Mouse (Mus musculus) intestine, embryonic 15.5 days (tissue): ENCODE data around the gene Pik3c2b. TPM values are rescaled to one million over a fixed set of nuclear protein-coding genes. Genes with fewer than 3 reads are reported as not detected.
"Not testable (repeated sequence)": the region's sequence is repeated elsewhere in the genome, so short reads cannot be mapped to it uniquely, and the experiment has no call there.

Experiments
- ATAC-seq: fragments of 200-750 bp; cut with Nextera tagmentation; 2 replicates; pipeline ENCODE4 v1.8.0; 2017; ENCODE audit warnings: moderate TSS enrichment, moderate library complexity
- H3K27ac ChIP-seq: fragments of 300-500 bp; sonication (generic); 2 replicates; pipeline ENCODE4 v1.5.1; 2015; ENCODE audit warnings: mild to moderate bottlenecking, inconsistent platforms
- H3K27me3 ChIP-seq: fragments of 300-500 bp; sonication (generic); replicated peaks from 2 replicates; pipeline ENCODE4 v1.6.1; 2015; ENCODE audit warnings: inconsistent platforms
- H3K36me3 ChIP-seq: fragments of 300-500 bp; sonication (generic); 2 replicates; pipeline ENCODE4 v1.6.1; 2015; ENCODE audit warnings: inconsistent platforms
- H3K4me1 ChIP-seq: fragments of 300-500 bp; sonication (generic); replicated peaks from 2 replicates; pipeline ENCODE4 v1.6.1; 2015; ENCODE audit warnings: inconsistent platforms
- H3K4me2 ChIP-seq: fragments of 300-500 bp; sonication (generic); replicated peaks from 2 replicates; pipeline ENCODE4 v1.6.1; 2015; ENCODE audit warnings: mild to moderate bottlenecking, inconsistent platforms
- H3K4me3 ChIP-seq: fragments of 300-500 bp; sonication (generic); replicated peaks from 2 replicates; pipeline ENCODE4 v1.5.1; 2015; ENCODE audit warnings: inconsistent platforms
- H3K9ac ChIP-seq: fragments of 300-500 bp; sonication (generic); 2 replicates; pipeline ENCODE4 v1.6.1; 2015; ENCODE audit warnings: inconsistent platforms
- H3K9me3 ChIP-seq: fragments of 300-500 bp; sonication (generic); 2 replicates; pipeline ENCODE4 v1.6.1; 2016; ENCODE audit warnings: inconsistent platforms
- WGBS: fragments of 180-500 bp; shearing (Covaris S2); methylation state at CpG from one replicate; pipeline ENCODE4 v1.1.7; 2015; 5-methylcytosine and 5-hydroxymethylcytosine counted together
- polyA plus RNA-seq: library from polyadenylated mRNA; unstranded; fragments of >200 nt; fragmentation: Nextera tagmentation; extraction: Ambion mirVana; gene quantifications from 2 replicates; pipeline ENCODE4 v1.2.1, GENCODE M21; 2015

Gene Pik3c2b
- polyA plus RNA-seq, 1 experiment from 2014 or later: 6.1 TPM

DNA sequence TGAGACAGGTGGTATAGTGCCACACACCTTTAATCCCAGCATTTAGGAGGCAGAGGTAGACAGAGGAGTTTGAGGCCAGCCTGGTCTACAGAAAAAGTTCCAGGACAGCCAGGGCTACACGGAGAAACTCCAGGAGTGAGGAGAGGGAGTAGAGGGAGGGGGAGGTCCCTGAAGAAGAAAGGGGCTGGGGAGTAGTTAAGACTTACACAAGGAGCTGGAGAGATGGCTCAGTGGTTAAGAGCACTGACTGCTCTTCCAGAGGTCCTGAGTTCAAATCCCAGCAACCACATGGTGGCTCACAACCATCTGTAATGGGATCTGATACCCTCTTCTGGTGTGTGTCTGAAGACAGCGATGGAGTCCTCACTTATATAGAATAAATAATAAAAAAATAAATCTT is 23.5 kb upstream of the Pik3c2b start:
- H3K9ac ChIP-seq, H3K9me3 ChIP-seq, H3K27ac ChIP-seq, H3K4me2 ChIP-seq, ATAC-seq, H3K27me3 ChIP-seq, H3K4me3 ChIP-seq, H3K4me1 ChIP-seq, H3K36me3 ChIP-seq: not testable (repeated sequence)
- WGBS: 100% methylated on average over 2 of the region's 2 CpGs

DNA sequence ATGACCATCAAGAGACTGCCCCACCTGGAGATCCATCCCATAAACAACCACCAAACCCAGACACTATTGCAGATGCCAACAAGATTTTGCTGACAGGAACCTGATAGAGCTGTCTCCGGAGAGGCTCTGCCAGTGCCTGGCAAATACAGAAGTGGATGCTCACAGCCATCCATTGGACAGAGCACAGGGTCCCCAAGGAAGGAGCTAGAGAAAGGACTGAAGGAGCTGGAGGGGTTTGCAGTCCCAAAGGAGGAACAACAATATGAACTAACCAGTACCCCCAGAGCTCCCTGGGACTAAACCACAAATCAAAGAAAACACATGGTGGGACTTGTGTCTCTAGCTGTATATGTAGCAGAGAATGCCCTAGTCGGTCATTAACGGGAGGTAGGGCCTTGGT is 21.7 kb upstream of the Pik3c2b start:
- ATAC-seq, H3K9ac ChIP-seq, H3K27me3 ChIP-seq, H3K4me1 ChIP-seq, H3K9me3 ChIP-seq, H3K27ac ChIP-seq, H3K4me3 ChIP-seq, H3K36me3 ChIP-seq: not testable (repeated sequence)
- H3K4me2 ChIP-seq: peak overlapping the region; percentile 56
- 90% methylated on average over 3 of the region's 3 CpGs for WGBS

DNA sequence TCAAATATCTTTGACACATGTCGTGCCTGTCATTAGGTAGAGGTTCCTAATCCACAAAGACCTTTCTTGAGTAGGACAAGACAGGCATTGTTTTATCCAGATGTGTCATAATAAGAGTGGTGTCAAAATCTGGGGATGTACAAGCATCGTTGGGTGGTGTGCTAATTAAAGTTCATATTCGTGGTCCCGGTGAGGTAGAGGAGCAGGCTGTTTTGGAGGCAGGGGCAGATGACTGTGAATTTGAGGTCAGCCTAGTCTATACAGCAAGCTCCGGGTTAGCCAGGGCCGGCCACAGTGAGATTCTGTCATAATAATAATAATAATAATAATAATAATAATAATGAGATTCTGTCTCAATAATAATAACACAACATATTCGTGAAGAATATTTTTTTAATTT is 21.0 kb upstream of the Pik3c2b start:
- WGBS: 30% methylated on average over 7 of the region's 7 CpGs
- H3K9ac ChIP-seq: peak overlapping the region; percentile 99
- H3K27ac ChIP-seq: peak overlapping the region; percentile 90; the same call in 1 of the 2 replicates
- H3K27me3 ChIP-seq: no peaks in the 10 kb centered on the region
- H3K4me2 ChIP-seq: peak overlapping the region; percentile 56
- peak overlapping the region; percentile 94 for H3K4me3 ChIP-seq
- H3K9me3 ChIP-seq: no peaks in the 10 kb centered on the region
- no peaks in the 10 kb centered on the region for H3K36me3 ChIP-seq
- H3K4me1 ChIP-seq: 0 out of 2 replicates have a peak, but pooled peaks cover 9% of the 10 kb centered on the region
- no peak for ATAC-seq

DNA sequence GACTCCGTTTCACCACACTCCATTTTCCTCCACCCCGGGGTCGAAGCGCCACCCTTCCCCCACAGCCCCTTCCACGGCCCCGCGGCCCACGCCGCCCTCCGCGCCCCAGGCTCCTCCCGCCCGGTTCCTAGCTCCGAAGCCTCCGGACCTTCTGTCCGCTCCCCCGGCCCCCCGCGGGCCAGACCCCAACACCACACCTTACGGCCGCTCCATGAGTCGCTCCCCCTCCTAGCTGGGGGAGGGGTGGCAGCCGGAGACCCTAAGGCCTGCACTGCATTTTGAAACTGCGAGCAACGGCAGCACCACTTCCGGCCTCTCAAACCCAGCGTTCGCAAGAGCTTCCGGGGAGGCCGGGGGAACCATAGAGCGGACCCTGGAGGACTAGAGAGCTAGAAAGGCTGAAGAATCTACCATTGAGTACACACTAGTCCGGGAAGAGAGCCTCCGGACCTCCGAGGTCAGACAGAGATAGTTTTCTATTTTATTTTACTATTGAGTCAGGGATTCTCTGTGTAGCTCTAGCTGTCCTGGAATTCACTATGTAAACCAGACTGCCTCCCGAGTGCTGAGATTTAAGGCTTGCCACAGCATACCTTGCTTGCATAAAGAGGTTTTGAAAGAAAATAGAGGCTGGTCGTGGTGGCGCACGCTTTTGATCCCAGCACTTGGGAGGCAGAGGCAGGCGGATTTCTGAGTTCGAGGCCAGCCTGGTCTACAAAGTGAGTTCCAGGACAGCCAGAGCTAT is 20.2 kb upstream of the Pik3c2b start:
- Histone ChIP-seq H3K4me3 (peak overlapping the region; percentile 94), H3K9me3 (no peaks in the 10 kb centered on the region), H3K9ac (peak overlapping the region; percentile 99), H3K27ac (peak overlapping the region; percentile 90), H3K4me2 (peak overlapping the region; percentile 56), H3K27me3 (no peaks in the 10 kb centered on the region), H3K36me3 (no peaks in the 10 kb centered on the region), H3K4me1 (0 out of 2 replicates have a peak, but pooled peaks cover 7% of the 10 kb centered on the region)
- peak; percentile 97 for ATAC-seq
- WGBS: under 1% methylated on average over 40 of the region's 40 CpGs

DNA sequence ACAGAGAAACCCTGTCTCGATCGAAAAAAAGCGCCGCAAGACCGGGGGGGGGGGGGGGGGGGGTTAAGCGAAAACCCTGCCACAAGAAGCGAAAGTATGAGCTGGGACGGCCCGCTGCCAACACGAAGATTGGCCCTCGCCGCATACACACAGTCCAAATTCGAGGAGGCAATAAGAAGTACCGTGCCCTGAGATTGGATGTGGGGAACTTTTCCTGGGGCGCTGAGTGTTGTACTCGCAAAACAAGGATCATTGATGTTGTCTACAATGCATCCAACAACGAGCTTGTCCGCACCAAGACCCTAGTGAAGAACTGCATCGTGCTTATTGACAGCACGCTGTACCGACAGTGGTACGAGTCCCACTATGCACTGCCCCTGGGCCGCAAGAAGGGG is 19.7 kb upstream of the Pik3c2b start:
- not testable (repeated sequence) for H3K27me3 ChIP-seq, H3K36me3 ChIP-seq, H3K4me1 ChIP-seq, H3K9me3 ChIP-seq, ATAC-seq
- peak overlapping the region; percentile 90 for H3K27ac ChIP-seq
- H3K4me3 ChIP-seq: peak overlapping the region; percentile 94
- H3K9ac ChIP-seq: 0 out of 2 replicates have a peak overlapping the region, but pooled peaks have one; percentile 43
- H3K4me2 ChIP-seq: peak overlapping the region; percentile 46
- WGBS: 26% methylated on average over 22 of the region's 23 CpGs

DNA sequence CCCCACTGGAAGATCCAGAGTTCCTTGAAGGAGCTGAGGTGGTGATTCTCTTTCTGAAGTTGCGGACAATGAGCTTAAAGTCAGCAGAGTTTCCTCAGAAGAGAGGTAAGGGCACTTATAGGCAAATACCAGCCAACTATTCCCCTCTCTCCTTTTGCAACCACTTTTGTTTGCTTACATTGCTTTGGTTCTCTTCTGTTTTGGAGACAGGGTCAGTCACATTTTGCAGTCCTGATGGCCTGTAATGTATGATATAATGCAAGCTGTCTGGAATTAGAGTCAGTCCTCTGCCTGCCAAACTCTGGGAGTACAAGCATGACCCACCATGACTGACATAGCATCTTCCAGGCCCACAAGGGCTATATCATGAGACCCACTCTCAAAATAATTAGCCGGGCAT is 18.3 kb upstream of the Pik3c2b start:
- H3K9ac ChIP-seq: no peak overlapping the region
- no peak for ATAC-seq
- 94% methylated on average over 2 of the region's 2 CpGs for WGBS
- H3K9me3 ChIP-seq: no peaks in the 10 kb centered on the region
- H3K27ac ChIP-seq: no peak overlapping the region
- H3K27me3 ChIP-seq: no peaks in the 10 kb centered on the region
- H3K4me3 ChIP-seq: no peak overlapping the region
- H3K4me1 ChIP-seq: 0 out of 2 replicates have a peak, but pooled peaks cover 3% of the 10 kb centered on the region
- no peak overlapping the region for H3K4me2 ChIP-seq
- H3K36me3 ChIP-seq: no peaks in the 10 kb centered on the region

DNA sequence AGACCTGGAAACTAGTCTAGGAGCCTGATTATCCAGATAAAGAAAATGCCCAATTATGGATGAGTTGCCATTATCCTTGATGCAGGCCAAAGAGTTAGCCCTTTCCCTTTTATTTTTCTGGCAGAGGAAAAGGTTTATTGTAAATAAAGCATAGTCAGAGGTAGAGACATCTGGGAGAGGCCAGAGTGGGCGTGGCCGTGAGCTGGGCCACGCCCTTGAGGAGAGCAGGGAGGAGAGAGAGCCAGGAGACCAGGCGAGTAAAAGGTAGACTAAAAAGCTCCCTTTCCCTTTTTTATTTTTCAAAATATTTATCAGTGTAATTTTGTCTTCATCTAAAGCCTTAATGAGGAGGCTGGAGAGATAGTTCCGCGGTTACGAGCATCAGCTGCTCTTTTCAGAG is 17.5 kb upstream of the Pik3c2b start:
- Histone ChIP-seq H3K27ac (no peak overlapping the region), H3K4me3 (no peak overlapping the region), H3K9ac (no peak overlapping the region), H3K4me1 (peaks cover 10% of the 10 kb centered on the region; the same call in 1 of the 2 replicates), H3K9me3 (no peaks in the 10 kb centered on the region), H3K27me3 (no peaks in the 10 kb centered on the region), H3K4me2 (no peak overlapping the region), H3K36me3 (no peaks in the 10 kb centered on the region)
- 31% methylated on average over 7 of the region's 7 CpGs for WGBS
- ATAC-seq: no peak

DNA sequence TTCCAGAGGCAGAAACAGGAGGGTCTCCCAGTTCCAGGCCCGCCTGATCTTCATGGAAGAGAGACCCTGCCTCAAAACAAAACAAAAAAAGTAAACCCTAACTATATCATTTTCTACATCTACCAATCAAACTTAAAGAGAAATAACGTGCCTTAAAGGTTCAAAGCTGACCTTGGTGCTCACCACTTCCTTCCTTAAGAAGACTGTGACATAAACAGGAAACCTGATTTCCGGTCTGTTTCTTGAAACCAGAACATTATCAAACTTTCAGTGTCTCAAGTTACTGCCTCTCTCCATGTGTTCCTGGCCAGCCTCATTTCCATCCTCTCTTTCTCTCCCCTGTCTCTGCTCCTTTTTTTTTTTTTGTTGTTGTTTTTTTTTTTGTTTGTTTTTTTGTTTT is 15.7 kb upstream of the Pik3c2b start:
- Histone ChIP-seq H3K9me3 (no peaks in the 10 kb centered on the region), H3K36me3 (no peaks in the 10 kb centered on the region), H3K4me2 (no peak overlapping the region), H3K4me1 (peaks cover 8% of the 10 kb centered on the region; the same call in 1 of the 2 replicates), H3K9ac (no peak overlapping the region), H3K27me3 (no peaks in the 10 kb centered on the region), H3K4me3 (no peak overlapping the region), H3K27ac (no peak overlapping the region)
- 63% methylated on average over 3 of the region's 3 CpGs for WGBS
- no peak for ATAC-seq

DNA sequence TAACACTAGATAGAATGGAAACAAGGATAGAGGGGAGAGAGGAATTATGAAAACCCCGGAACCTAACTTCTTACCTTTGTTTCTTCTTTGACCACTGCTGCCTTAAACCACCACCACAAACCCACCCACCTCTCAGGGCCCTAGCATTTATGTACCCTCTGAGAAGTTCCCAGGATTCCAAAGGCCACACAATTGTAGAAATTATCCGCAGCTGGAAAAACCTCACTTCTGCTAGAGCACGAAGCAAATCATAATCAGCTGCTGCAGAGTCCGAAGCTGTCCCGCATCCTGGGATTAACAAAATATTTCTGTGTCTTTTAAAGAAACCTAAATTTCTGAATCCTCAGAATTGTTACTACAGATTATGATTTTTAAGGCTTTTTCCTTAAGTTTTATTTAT is 15.0 kb upstream of the Pik3c2b start, which contains the start of gene Mdm4:
TSS of gene Mdm4 (minus strand) at position 101 of the 400 bp plus-strand sequence.
- no peaks in the 10 kb centered on the region for H3K36me3 ChIP-seq
- peaks cover 8% of the 10 kb centered on the region; the same call in 1 of the 2 replicates for H3K4me1 ChIP-seq
- H3K27me3 ChIP-seq: no peaks in the 10 kb centered on the region
- H3K9ac ChIP-seq: no peak within 1 kb of the TSS
- H3K27ac ChIP-seq: no peak within 1 kb of the TSS
- no peaks in the 10 kb centered on the region for H3K9me3 ChIP-seq
- no peak within 1 kb of the TSS for H3K4me3 ChIP-seq
- no peak for ATAC-seq
- no peak within 1 kb of the TSS for H3K4me2 ChIP-seq
- WGBS: 94% methylated on average over 5 of the region's 5 CpGs

DNA sequence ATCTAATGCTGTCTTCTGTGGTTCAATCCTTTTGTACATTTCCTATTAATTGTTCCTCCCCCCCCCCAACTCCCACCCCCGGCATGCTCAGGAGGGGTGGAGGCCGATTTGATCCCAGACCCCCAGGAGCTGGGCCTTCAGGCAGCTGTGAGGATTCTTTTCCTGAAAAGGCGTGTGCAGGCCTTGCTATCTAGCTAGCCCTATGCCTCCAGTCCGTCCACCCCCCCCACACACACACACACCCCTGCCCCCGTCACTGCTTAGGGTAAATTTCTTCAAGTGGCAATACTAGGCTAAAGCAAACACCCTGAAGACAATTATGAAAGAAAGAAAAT is 12.5 kb upstream of the Pik3c2b start:
- WGBS: 16% methylated on average over 5 of the region's 5 CpGs
- ATAC-seq: peak; percentile 29

DNA sequence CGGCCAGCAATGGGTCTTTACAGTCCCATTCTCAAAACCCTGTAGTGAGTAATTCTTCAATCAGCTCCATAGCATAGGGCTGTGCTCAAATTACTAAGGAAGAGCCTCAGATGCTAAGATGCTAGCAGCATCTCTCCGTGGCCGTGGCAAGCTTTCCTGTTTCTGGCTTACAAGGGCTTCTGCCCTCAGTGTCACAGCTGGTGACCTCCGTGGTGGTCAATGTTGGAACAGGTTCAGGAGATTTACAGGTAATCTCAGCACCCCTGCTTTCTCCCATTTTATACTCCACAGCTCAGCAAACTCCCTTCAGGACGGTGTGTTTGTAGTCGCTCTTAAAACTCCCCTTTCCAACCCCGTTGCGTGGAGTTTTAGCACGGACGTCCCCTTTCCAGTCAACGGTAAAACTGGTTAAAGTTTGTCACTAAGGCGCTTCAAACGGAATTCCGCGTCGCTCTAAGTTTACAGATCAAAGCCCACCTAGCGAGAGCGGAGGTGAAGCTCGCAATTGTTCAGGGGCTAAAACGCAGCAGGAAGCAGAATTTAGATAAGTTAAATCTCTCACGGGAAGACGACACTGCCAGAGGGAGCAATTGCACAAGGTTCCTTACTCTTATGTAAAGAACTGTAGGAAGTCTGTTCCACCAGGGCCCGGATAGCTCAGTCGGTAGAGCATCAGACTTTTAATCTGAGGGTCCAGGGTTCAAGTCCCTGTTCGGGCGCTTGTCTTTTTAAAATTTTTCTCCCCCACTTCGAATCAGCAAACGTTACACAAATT is 12.0 kb upstream of the Pik3c2b start:
- H3K27me3 ChIP-seq: no peaks in the 10 kb centered on the region
- peak overlapping the region; percentile 57 for H3K4me3 ChIP-seq
- WGBS: under 1% methylated on average over 28 of the region's 28 CpGs
- H3K9me3 ChIP-seq: no peaks in the 10 kb centered on the region
- H3K27ac ChIP-seq: peak overlapping the region; percentile 80
- no peaks in the 10 kb centered on the region for H3K36me3 ChIP-seq
- peak overlapping the region; percentile 63 for H3K4me2 ChIP-seq
- peaks cover 8% of the 10 kb centered on the region; the same call in 1 of the 2 replicates for H3K4me1 ChIP-seq
- peak overlapping the region; percentile 40 for H3K9ac ChIP-seq
- ATAC-seq: peak; percentile 93

More for the DNA sequence above, 12.5 kb upstream of the Pik3c2b start:
- H3K4me1 ChIP-seq: peaks cover 8% of the 10 kb centered on the region; the same call in 1 of the 2 replicates
- no peaks in the 10 kb centered on the region for H3K27me3 ChIP-seq
- no peaks in the 10 kb centered on the region for H3K9me3 ChIP-seq
- H3K27ac ChIP-seq: peak overlapping the region; percentile 80; the same call in 1 of the 2 replicates
- no peaks in the 10 kb centered on the region for H3K36me3 ChIP-seq
- H3K4me2 ChIP-seq: peak overlapping the region; percentile 63
- peak overlapping the region; percentile 40 for H3K9ac ChIP-seq
- peak overlapping the region; percentile 57 for H3K4me3 ChIP-seq

DNA sequence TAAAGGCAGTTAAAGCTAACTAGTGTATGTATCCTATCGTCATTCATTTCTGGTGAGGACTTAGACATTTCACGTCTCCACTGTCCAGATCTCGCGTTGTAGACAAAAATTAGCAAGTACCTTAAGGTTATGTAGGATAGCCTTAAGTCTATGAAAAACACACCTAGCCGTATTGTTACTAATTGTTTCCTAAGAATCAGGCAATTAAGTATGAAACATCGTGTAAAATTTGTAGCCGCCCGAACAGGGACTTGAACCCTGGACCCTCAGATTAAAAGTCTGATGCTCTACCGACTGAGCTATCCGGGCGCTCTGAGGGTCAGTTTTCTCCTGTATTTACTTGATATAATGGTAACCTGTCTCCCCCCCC is 11.4 kb upstream of the Pik3c2b start:
- WGBS: 2% methylated on average over 11 of the region's 11 CpGs
- peak overlapping the region; percentile 57 for H3K4me3 ChIP-seq
- H3K27ac ChIP-seq: 0 out of 2 replicates have a peak overlapping the region, but pooled peaks have one; percentile 2
- peak overlapping the region; percentile 63 for H3K4me2 ChIP-seq
- no peaks in the 10 kb centered on the region for H3K27me3 ChIP-seq
- H3K9ac ChIP-seq: no peak overlapping the region
- no peaks in the 10 kb centered on the region for H3K9me3 ChIP-seq
- peak; percentile 81 for ATAC-seq
- H3K4me1 ChIP-seq: peaks cover 8% of the 10 kb centered on the region; the same call in 1 of the 2 replicates
- H3K36me3 ChIP-seq: no peaks in the 10 kb centered on the region
